Mouse (Mus musculus) forebrain, embryonic 16.5 days (tissue): Measurements from ENCODE around the gene Prdm9. TPM values are rescaled to one million over a fixed set of nuclear protein-coding genes. Genes with fewer than 3 reads are reported as not detected.

Experiments
- ATAC-seq: fragments of 200-750 bp; cut with Nextera tagmentation; 2 replicates; pipeline ENCODE4 v1.8.0; 2017; ENCODE audit warnings: mild to moderate bottlenecking, moderate library complexity
- H3K27ac ChIP-seq: fragments of 300-500 bp; sonication (generic); 2 replicates; pipeline ENCODE4 v1.5.1; 2014; ENCODE audit warnings: low read length, control low read depth
- H3K27me3 ChIP-seq: fragments of 300-500 bp; sonication (generic); replicated peaks from 2 replicates; pipeline ENCODE4 v1.6.1; 2014; ENCODE audit warnings: low read length; ENCODE audit not compliant: control insufficient read depth, insufficient read depth
- H3K36me3 ChIP-seq: fragments of 300-500 bp; sonication (generic); 2 replicates; pipeline ENCODE4 v1.6.1; 2014; ENCODE audit not compliant: control insufficient read depth, insufficient read depth
- H3K4me1 ChIP-seq: fragments of 300-500 bp; sonication (generic); replicated peaks from 2 replicates; pipeline ENCODE4 v1.6.1; 2014; ENCODE audit warnings: low read length; ENCODE audit not compliant: control insufficient read depth, insufficient read depth
- H3K4me2 ChIP-seq: fragments of 300-500 bp; sonication (generic); 2 replicates; pipeline ENCODE4 v1.6.1; 2014; ENCODE audit warnings: mild to moderate bottlenecking, low read length, control low read depth
- H3K4me3 ChIP-seq: fragments of 300-500 bp; sonication (generic); replicated peaks from 2 replicates; pipeline ENCODE4 v1.5.1; 2014; ENCODE audit warnings: mild to moderate bottlenecking, low read length, control low read depth
- H3K9ac ChIP-seq: fragments of 300-500 bp; sonication (generic); replicated peaks from 2 replicates; pipeline ENCODE4 v1.6.1; 2014; ENCODE audit warnings: low read depth, low read length, control low read depth
- H3K9me3 ChIP-seq: fragments of 300-500 bp; sonication (generic); 2 replicates; pipeline ENCODE4 v1.6.1; 2016; ENCODE audit warnings: low read length; ENCODE audit not compliant: control insufficient read depth
- WGBS: fragments of 180-500 bp; shearing (Covaris S2); extraction: QIAGEN DNeasy Blood & Tissue Kit; methylation state at CpG from one replicate; pipeline ENCODE4 v1.1.7; 2014; 5-methylcytosine and 5-hydroxymethylcytosine counted together
- polyA plus RNA-seq: library from polyadenylated mRNA; unstranded; fragments of >200 nt; fragmentation: Nextera tagmentation; extraction: Ambion mirVana; gene quantifications from 2 replicates; pipeline ENCODE4 v1.2.1, GENCODE M21; 2015

Prdm9 gene
- polyA plus RNA-seq, 1 experiment from 2014 or later = 2.6 TPM

DNA sequence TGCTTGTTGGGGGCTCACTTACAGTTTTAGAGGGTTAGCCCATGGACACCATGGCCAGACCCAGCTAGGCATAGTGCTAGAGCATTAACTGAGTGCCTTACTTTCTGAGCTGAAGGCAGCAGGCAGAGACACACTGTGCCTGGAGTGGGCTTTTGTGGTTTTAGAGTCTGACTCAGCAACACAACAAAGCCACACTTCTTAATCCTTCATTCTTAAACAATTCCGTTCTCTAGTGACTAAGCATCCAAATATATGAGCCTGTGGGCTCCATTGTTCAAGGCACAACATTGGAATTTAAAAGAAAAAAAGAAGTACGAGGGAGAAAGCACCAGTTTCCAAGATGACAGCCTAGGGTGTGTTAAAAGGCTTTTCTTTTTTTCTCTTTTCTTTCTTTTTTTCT lies 53.5 kb downstream of the Prdm9 start:
- H3K9ac ChIP-seq = no peak overlapping the region
- no peak for ATAC-seq
- H3K9me3 ChIP-seq = no peaks in the 10 kb centered on the region
- no peak overlapping the region for H3K27ac ChIP-seq
- H3K27me3 ChIP-seq = no peaks in the 10 kb centered on the region
- H3K36me3 ChIP-seq = peaks cover 50% of the 10 kb centered on the region
- H3K4me2 ChIP-seq = no peak overlapping the region
- no peaks in the 10 kb centered on the region for H3K4me1 ChIP-seq
- H3K4me3 ChIP-seq = no peak overlapping the region
- 73% methylated on average over 2 of the region's 2 CpGs for WGBS

- peak within 1 kb of the TSS; percentile 89 for H3K4me3 ChIP-seq
- ATAC-seq = peak; percentile 93
- H3K36me3 ChIP-seq = peaks cover 16% of the 10 kb centered on the region
- H3K4me2 ChIP-seq = peak within 1 kb of the TSS; percentile 54
- H3K4me1 ChIP-seq = peaks cover 33% of the 10 kb centered on the region
- WGBS = under 1% methylated on average over 63 of the region's 63 CpGs
- peak within 1 kb of the TSS; percentile 96 for H3K27ac ChIP-seq
- H3K27me3 ChIP-seq = no peaks in the 10 kb centered on the region
- peak within 1 kb of the TSS; percentile 74 for H3K9ac ChIP-seq
- no peaks in the 10 kb centered on the region for H3K9me3 ChIP-seq
Observed at GRCm38 (mm10) chr17:15499656-15500394, 64.3 kb downstream of the Prdm9 start, which contains the start of the genes Psmb1 and Tbp. Psmb1 (minus strand) TSS chr17:15499751. Tbp (plus strand) TSS chr17:15499888.

- Histone ChIP-seq H3K27me3 (no peaks in the 10 kb centered on the region), H3K36me3 (peaks cover 8% of the 10 kb centered on the region), H3K27ac (peak overlapping the region; percentile 96), H3K4me1 (peaks cover 33% of the 10 kb centered on the region), H3K9me3 (no peaks in the 10 kb centered on the region), H3K4me3 (peak overlapping the region; percentile 89), H3K4me2 (peak overlapping the region; percentile 54), H3K9ac (peak overlapping the region; percentile 45; the same call in 1 of the 2 replicates)
- no peak for ATAC-seq
- 43% methylated on average over 7 of the region's 7 CpGs for WGBS
Observed at GRCm38 (mm10) chr17:15498753-15499113, 65.4 kb downstream of the Prdm9 start.

DNA sequence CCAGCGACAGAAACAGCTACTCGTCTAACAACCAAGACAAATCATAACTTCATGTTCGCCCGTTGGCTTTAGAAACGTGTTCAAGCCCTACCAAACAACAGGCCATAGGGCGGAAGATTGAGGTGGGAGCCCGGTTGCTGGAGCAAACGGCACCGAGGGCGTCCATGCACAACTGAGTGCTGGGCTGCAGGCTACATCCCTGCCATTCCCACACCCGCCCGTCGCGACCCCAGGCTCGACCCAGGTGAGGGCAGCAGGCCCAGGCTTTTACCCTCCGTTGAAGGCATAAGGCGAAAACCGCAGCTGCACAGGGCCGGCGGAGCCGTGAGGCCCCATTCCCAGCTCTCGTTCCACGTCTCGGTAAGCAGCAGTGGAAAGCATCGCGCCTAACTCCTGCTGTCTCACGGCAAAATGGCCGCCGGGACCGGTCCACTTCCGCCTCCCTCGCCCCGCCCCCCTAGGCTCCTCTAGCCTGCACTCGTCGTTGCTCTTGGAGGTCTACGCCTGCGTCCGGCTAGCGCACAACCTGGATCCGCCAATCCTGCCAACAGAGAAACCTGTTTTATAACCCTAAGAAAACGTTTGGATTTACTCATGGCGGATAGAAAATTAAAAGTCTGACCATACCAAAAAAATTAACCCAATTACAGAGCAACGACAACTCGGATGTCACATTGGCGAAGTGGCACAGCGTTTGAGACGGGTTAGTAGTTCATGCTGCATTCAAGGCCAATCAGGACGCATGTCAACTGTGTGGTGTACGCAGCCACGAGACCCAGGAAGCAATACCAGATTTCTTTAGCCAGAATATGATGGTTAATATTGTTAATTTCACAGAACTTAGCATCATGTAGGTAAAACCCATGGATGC lies 66.0 kb downstream of the Prdm9 start:
- Histone ChIP-seq H3K27ac (peak overlapping the region; percentile 96), H3K9me3 (no peaks in the 10 kb centered on the region), H3K36me3 (peaks cover 10% of the 10 kb centered on the region), H3K4me2 (peak overlapping the region; percentile 54), H3K9ac (peak overlapping the region; percentile 86), H3K4me3 (peak overlapping the region; percentile 89), H3K27me3 (no peaks in the 10 kb centered on the region), H3K4me1 (peaks cover 33% of the 10 kb centered on the region)
- peak; percentile 95 for ATAC-seq
- WGBS = under 1% methylated on average over 50 of the region's 50 CpGs

Other genes starting within 250 kb of the Prdm9 start
- 28.9 and 30.7 TPM in 2 replicates for gene Dll1, start 187.5 kb downstream of the Prdm9 start, polyA plus RNA-seq
- gene Fam120b, start 168.2 kb downstream of the Prdm9 start, polyA plus RNA-seq = 52.8 and 52.9 TPM in 2 replicates
- gene Psmb1, start 64.6 kb downstream of the Prdm9 start, polyA plus RNA-seq = 231 and 234 TPM in 2 replicates
- gene Tbp, start 64.5 kb downstream of the Prdm9 start, polyA plus RNA-seq = 71.1 and 72.1 TPM in 2 replicates
- gene Pdcd2, start 37.1 kb downstream of the Prdm9 start, polyA plus RNA-seq = 49.4 and 54.0 TPM in 2 replicates
- gene Chd1, start 140.6 kb upstream of the Prdm9 start, polyA plus RNA-seq = 15.5 and 23.1 TPM in 2 replicates